Mouse (Mus musculus): ENCODE data around the gene Wdr92.
"Not testable (repeated sequence)": the region's sequence is repeated elsewhere in the genome, so short reads cannot be mapped to it uniquely, and the experiment has no call there.

Wdr92 gene

DNA sequence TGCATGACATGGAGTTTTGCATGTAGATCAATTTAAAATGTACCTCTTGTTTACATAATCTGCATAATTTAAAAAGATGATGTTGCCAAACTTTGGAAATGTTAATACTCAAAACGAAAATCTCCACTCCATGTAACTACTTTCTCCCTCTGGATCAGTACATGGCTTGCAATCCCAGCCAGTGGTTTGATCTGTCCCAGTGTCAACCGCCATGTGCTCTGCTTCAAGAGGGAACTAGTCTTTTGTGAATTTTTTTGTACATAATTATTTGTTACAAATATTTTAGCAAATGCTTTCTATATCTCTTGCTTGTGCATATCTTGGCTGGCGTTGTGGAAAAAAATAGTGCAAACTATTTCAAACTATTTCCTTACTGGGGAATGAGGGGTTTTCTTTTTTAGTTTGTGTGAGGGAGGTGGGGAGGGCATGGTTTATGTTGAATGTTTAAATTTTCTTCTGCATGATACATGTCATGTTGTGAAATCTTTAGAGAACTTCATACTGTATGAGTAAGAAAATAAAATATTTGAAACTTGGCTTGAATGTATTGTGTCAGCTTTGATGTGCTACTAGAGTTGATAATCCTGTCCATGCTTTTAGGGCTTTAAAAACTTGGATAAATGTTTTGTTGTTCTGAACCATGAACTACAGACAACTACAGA lies 18.1 kb downstream of the Wdr92 start:
- in situ Hi-C loops (cut with MboI; ENCODE audit: low pct_unique_long_range_greater_than_20kb in 1 of 2, low sequenced_read_pairs in 2 of 2, unreplicated experiment in 1 of 2) = no loop called here

DNA sequence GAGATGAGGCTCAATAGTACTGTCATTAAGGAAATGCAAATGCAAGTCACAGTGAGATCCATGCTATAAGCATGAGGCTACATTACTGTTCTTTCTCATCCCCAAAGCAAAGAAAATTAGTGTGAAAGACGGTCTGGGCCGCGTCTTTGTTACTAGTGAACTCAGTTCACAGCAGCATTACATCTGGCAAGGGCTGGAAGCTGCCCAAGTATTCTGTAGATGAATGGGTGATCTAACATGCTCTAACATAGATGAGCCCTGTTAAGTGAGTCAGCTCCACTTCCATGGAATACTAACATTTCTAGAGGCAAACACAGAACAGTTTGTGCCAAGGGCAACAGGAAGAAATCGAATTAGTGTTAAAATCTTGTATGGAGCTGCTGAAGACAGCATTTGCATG lies 19.0 kb downstream of the Wdr92 start:
- in situ Hi-C loops (cut with MboI; ENCODE audit: low pct_unique_long_range_greater_than_20kb in 1 of 2, low sequenced_read_pairs in 2 of 2, unreplicated experiment in 1 of 2) = no loop called here

DNA sequence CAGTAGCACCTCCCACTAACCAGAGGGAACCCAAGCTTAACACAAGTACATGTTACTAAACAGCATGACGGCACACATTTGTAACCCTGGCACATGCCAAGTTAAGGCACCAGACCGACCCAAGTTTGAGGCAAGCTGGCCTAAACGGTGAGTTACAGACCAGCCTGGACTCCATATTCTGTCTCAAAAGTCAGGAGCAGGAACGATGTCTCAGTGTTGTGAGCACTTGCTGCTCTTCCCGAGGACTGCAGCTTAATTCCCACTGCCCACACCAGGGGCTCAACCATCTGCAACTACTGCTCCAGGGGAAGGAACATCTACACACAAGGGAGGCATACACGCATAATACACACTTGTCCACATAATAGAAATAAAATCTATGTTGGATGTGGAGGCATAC lies 20.6 kb downstream of the Wdr92 start:
- in situ Hi-C loops (cut with MboI; ENCODE audit: low pct_unique_long_range_greater_than_20kb in 1 of 2, low sequenced_read_pairs in 2 of 2, unreplicated experiment in 1 of 2) = no loop called here

DNA sequence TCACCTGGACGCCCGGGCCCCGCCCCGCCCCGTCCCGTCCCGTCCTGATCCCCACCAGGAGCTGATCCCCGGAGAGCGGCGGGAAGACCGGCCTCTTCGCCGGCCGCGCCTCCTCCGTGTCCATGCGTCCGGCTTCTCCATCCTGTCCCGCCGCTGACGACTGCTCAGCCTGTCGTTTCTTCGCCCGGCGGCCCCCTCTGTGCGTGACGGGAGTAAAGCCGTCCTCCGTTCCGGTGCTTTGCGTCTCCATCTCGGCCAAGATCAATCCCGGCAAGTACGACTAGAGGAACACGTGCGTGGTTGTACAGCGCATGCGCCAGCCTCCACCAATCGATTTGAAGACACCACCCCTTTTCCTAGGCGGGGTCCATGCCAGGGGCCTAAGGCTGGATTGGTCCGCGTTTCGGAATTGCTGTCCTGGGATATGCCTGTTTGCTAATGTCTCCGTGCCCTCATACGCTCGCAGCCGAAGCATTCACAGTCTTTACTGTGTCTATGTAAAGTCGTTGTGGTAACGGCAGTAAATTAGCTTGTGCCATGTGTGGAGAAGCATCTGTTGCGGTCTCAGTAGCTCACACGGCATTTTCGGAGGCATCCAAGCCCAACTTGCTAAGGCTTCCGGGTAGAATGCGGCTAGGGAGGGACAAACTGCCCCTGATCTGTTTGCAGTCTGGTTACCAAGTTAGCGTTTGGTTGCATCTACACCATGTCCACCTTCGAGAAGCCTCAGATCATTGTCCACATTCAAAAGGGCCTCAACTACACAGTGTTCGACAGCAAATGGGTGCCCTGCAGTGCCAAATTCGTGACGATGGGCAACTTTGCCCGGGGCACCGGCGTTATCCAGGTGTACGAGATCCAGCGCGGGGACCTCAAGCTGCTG lies 29.6 kb downstream of the Wdr92 start, which contains the start of gene Pno1:
TSS of gene Pno1 (minus strand) at position 311 of the 883 bp plus-strand sequence.
- in situ Hi-C loops (cut with MboI; ENCODE audit: low pct_unique_long_range_greater_than_20kb in 1 of 2, low sequenced_read_pairs in 2 of 2, unreplicated experiment in 1 of 2) = no loop called here

DNA sequence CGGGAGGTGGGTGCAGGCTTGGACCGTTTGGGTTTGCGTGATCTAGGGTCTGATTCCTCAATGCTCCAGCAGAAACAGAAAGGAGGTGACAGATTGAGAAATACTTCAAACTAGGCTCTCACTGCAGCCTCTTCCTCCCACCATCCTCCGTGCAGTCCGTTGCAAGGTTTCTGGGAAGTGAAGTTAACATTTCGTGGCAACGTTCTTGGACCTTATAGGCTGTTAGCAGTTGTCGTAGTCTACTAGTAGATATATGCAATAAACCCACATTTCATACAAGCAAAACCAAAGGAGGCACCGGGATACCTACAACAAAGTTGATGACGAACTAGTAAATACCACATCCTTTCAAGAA lies 30.2 kb downstream of the Wdr92 start:
- in situ Hi-C loops (cut with MboI; ENCODE audit: low pct_unique_long_range_greater_than_20kb in 1 of 2, low sequenced_read_pairs in 2 of 2, unreplicated experiment in 1 of 2) = no loop called here

DNA sequence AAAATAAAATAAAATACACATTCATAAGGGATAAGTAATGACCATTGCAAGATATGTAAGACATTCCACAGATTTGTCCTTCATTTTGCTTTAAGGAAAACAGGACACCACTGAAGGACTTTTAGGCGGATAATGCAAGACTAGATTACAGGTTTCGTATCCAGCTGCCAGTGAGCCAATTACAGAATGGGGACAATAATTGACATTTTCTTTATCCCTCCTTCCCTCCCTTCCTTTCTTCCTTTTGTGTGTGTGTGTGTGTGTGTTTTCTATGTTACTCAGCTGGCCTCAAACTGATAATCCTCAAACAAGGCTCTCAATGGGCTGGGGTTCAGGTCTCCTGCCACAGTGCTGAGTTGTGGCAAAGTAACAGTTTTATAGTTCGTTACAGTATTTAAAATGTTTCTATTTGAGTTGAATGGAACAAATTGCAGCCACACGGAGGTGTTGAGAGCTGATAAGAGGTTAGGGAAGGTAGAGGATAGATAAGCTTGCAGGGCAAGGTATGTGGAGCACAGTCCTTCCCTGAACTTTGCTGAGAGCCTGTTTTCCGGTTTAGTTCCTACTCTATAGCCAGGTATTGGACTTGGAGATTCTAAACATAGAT lies 31.1 kb downstream of the Wdr92 start:
- in situ Hi-C loops (cut with MboI; ENCODE audit: low pct_unique_long_range_greater_than_20kb in 1 of 2, low sequenced_read_pairs in 2 of 2, unreplicated experiment in 1 of 2) = no loop called here

DNA sequence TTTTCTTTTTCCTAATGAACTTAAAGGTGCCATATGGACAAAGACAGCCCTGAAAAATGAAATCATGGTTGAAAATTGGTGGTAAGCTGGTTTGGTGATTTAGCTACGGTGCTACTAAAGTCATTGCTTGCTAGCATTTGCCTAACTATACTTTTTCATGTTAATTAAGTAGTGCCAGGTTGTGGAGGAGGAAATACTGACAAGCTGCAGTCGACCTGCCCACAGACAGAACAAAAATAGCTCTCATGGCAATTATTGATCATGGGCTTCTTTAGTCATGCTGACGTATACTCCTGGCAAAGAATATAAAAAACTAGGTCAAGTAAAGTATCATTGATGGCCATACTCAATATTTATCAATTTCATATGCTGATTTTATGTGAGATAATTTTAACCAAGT lies 33.6 kb downstream of the Wdr92 start:
- in situ Hi-C loops (cut with MboI; ENCODE audit: low pct_unique_long_range_greater_than_20kb in 1 of 2, low sequenced_read_pairs in 2 of 2, unreplicated experiment in 1 of 2) = no loop called here

DNA sequence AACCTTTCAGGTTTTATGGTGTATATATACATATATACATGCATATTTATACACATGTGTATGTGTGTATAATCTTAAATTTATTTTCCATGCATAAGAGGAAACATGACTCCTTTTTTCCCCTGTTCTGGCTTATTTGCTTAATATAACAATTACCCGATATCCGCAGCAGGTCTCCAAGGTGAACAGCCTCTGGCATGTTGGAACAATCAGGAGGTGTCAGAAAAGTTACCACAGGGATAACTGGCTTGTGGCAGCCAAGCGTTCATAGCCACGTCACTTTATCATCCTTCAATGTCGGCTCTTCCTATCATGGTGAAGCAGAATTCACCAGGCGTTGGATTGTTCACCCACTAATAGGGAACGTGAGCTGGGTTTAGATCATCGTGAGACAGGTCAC lies 39.2 kb downstream of the Wdr92 start:
- in situ Hi-C loops (cut with MboI; ENCODE audit: low pct_unique_long_range_greater_than_20kb in 1 of 2, low sequenced_read_pairs in 2 of 2, unreplicated experiment in 1 of 2) = no loop called here

DNA sequence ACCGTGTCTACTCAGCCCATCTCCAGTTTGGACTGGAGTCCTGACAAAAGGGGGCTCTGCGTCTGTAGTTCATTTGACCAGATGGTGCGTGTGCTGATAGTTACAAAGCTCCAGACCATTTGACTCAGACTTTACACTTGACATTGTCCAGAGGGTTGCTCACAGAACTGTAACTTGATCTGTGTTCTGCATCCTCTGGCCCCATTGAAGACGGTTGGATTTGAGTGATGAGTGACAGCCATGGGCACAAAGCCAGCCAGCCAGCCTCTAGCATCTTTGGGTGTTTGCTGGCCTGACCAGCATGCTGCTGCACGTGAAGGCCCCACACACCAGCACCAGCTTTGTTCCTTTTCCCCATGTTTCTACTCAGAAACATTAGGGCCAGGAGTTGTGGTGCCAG lies 50.9 kb downstream of the Wdr92 start:
- in situ Hi-C loops (cut with MboI; ENCODE audit: low pct_unique_long_range_greater_than_20kb in 1 of 2, low sequenced_read_pairs in 2 of 2, unreplicated experiment in 1 of 2) = no loop called here

DNA sequence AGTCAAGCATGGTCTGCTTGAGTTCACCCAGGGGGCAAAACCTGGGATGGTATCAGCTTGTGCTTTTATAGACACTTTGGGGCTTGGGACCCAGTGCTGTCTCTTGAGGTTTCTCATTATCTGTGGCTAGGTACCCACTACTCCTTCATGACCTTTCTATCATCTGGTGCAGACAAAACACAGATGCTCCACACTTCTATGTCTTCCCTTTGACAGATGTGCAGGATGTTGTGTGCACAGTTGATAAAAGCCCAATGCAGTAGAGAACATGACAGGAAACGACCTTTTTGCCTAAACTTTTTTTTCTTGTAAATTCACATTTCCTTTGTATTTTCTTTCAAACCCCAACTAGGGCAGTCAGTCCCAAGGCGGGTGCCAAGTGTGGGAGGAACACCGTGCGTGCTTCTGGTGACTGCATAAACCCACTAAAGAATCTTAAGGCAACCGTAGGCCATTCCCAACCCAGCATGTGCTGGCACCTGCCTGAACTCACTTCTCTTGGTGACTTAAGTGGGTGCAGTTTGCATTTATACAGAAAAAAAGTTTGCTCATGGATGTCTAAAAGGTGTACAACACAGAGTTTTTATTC lies 54.6 kb downstream of the Wdr92 start:
- in situ Hi-C loops (cut with MboI; ENCODE audit: low pct_unique_long_range_greater_than_20kb in 1 of 2, low sequenced_read_pairs in 2 of 2, unreplicated experiment in 1 of 2) = no loop called here

DNA sequence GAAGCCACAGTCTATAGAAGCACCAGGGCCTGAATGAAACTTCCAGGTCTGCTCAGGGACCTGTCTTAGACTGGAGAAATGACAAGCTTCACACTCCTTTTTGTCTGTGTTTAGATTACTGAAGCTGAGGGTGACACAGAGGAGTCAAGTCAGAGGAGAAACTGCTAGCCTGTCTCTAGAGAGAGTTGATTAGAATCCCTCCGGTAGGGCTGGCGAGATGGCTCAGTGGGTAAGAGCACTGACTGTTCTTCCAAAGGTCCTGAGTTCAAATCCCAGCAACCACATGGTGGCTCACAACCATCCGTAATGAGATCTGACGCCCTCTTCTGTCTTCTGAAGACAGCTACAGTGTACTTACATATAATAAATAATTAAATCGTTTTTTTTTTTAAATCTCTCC lies 56.7 kb downstream of the Wdr92 start:
- in situ Hi-C loops (cut with MboI; ENCODE audit: low pct_unique_long_range_greater_than_20kb in 1 of 2, low sequenced_read_pairs in 2 of 2, unreplicated experiment in 1 of 2) = not testable (repeated sequence)

DNA sequence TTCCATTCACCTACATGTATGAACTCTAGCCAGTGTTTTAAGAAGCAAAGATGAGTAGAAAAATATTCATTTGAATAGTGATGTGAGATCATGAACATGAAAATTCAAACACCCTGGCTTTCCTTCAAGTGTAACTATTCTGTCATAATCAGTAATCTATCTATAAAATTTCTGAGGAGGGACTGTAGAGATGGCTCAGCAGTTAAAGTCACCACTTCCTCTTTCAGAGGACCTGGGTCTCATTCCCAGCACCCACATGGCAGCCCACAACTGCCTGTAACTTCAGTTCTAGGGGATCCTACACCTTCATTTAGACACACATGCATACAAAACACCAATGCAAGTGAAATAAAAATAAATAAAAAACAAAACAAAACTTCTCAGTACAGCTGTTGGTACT lies 66.8 kb downstream of the Wdr92 start:
- in situ Hi-C loops (cut with MboI; ENCODE audit: low pct_unique_long_range_greater_than_20kb in 1 of 2, low sequenced_read_pairs in 2 of 2, unreplicated experiment in 1 of 2) = no loop called here

DNA sequence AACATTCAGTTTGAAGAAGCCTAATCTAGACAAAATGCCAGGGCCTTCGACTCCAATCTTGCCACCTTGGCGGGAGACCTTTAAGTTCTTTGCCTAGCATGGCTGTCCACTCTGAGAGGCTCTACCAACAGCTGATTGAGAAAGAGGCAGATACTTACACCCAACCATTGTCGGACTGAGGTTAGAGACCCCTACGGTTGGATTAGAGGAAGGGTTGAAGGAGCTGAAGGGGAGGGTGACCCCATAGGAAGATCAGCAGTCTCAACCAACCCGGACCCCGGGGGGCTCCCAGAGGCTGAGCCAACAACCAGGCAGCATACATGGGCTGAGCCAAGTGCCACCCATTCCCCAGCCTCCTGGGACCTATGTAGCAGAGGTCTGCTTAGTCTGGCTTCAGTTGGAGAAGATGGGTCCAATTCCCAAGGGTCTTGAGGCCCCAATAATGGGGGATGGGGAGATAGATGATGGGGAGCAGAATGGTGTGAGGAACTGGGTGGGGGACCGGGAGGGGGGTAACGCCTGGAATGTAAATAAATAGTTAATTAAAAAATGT lies 75.0 kb downstream of the Wdr92 start:
- in situ Hi-C loops (cut with MboI; ENCODE audit: low pct_unique_long_range_greater_than_20kb in 1 of 2, low sequenced_read_pairs in 2 of 2, unreplicated experiment in 1 of 2) = no loop called here

DNA sequence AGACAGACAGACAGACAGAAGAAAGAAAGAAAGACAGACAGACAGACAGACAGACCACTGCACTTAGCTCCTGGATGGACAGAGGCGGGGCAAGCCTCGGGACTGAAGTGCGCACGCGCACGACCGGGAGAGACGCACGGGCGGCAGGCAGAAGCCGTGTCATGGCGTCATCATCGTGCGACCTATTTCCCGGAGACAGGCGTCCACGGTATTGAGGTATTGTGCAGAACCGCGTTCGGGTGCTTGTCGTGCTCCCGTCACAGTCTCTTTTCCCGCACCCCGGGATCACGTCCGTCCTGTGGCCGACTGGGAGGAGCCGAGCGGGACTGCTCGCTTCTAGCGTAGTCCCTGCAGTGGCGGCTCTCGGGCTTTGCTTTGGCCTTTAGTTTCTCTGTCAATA lies 75.5 kb downstream of the Wdr92 start, which contains the start of gene C1d:
TSS of gene C1d (plus strand) at position 137 of the 400 bp plus-strand sequence.
- in situ Hi-C loops (cut with MboI; ENCODE audit: low pct_unique_long_range_greater_than_20kb in 1 of 2, low sequenced_read_pairs in 2 of 2, unreplicated experiment in 1 of 2) = no loop called here

DNA sequence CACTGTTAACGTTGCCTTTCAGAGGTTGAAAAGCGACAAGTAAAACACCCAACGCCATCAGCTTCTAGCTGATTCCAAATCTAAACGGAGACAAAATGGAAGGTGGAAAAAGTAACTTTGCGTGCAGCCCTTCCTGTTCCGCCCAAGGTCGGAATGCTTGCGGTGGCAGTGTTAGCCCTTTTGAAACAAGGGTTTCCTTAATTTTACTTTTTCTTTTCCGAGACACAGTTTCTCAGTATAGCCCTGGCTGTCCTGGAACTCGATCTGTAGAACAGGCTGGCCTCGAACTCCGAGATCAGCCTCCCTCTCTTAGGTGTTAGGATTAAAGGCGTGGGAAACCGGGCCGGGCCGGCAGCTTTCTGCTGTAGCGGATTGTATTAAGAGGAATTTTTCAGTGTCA lies 76.0 kb downstream of the Wdr92 start:
- in situ Hi-C loops (cut with MboI; ENCODE audit: low pct_unique_long_range_greater_than_20kb in 1 of 2, low sequenced_read_pairs in 2 of 2, unreplicated experiment in 1 of 2) = no loop called here

DNA sequence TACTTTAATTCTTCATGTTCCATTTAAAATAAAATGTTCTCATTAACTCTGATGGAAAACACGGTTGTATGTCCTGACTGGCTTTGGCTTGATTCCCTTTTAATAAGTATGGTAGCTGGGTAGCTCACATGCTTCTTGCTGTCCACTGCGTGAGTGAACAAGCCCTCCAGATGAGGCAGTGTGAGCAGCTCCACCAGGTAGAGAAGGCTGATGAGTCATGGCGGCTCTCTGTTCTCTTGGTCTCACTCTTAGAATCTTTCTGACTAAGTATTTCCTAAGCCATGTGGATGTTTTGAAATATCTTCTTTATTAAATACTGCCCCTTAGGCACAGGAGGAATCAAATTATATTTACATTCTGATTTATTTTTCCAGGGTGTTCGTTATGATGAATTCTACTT lies 85.3 kb downstream of the Wdr92 start:
- in situ Hi-C loops (cut with MboI; ENCODE audit: low pct_unique_long_range_greater_than_20kb in 1 of 2, low sequenced_read_pairs in 2 of 2, unreplicated experiment in 1 of 2) = no loop called here

DNA sequence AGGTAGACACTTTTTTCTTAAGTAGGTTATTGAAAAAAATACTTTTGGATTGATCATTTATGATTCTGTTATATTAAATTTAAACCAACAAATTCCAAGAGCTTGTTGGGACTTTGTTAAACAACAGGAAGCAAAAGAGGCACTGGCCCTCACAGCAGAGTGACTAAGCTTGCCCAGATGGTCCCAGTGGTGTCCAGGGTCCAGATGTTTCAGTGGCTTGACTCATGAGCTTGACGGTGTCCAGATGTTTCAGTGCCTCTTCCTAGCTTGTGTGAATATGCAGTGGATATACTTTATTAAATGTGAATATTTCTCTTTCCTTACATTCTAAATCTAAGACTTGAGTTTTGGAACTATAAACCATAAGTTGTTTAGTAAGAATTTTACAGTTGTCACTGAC lies 86.9 kb downstream of the Wdr92 start:
- in situ Hi-C loops (cut with MboI; ENCODE audit: low pct_unique_long_range_greater_than_20kb in 1 of 2, low sequenced_read_pairs in 2 of 2, unreplicated experiment in 1 of 2) = no loop called here

DNA sequence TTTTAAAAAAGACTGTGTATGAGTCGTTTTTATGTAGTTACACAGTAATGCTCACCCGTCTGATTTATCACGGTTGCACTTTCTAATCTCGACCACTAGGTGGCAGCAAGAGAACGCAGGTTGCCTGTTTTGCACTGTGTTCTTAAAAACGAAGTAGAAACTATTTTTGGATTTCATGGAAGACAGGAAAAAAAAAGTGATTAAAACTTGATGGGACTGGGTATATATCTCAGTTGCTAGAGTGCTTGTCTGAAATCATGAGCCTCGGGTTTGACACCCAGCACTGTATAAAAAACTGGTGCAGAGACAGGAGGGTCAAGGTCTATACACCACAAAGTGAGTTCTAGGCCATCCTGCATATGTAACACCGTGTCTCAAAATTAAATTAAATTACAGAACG lies 98.1 kb downstream of the Wdr92 start:
- in situ Hi-C loops (cut with MboI; ENCODE audit: low pct_unique_long_range_greater_than_20kb in 1 of 2, low sequenced_read_pairs in 2 of 2, unreplicated experiment in 1 of 2) = no loop called here
